Mouse (Mus musculus): Measurements from ENCODE around the gene Ddc. TPM values are rescaled to one million over a fixed set of nuclear protein-coding genes. Genes with fewer than 3 reads are reported as not detected.
A peak's percentile ranks its signal among the peaks of the same experiment; 100 is the strongest.

Ddc gene
- total and polyA plus RNA-seq, 3 experiments, result 0.07 to 0.08 TPM; not detected in 1

- TF ChIP-seq POLR2A (IDR thresholded peaks at IDR 0.05; ENCODE audit: control insufficient read depth in 1 of 2, insufficient read depth in 1 of 2, low read depth in 1 of 2, low read length in 2 of 2, poor library complexity in 1 of 2) (peak in 1 of 2 experiments; percentile 28; a peak in 2 of 4 replicates), ZNF384 (IDR thresholded peaks at IDR 0.05; ENCODE audit: low read depth, low read length) (no peak)
- H3K4me3 ChIP-seq (ENCODE audit: control insufficient read depth in 1 of 2, insufficient read depth in 1 of 2, low read depth in 2 of 2, low read length in 2 of 2), result no peak overlapping the region
Measured at GRCm38 (mm10) chr11:11772196-11772595, 125.7 kb downstream of the Ddc start.

GRCm38 (mm10) chr11:11770691-11771090 is 127.3 kb downstream of the Ddc start:
- Histone ChIP-seq H3K79me2 (ENCODE audit: control insufficient read depth, insufficient read depth, low read length, poor library complexity) (no peaks in the 10 kb centered on the region), H3K9ac (ENCODE audit: control insufficient read depth, low read depth, low read length, poor library complexity, severe bottlenecking) (no peak overlapping the region), H3K4me3 (ENCODE audit: control insufficient read depth in 1 of 2, insufficient read depth in 1 of 2, low read depth in 2 of 2, low read length in 2 of 2) (no peak overlapping the region), H3K4me1 (ENCODE audit: control insufficient read depth in 1 of 2, insufficient read depth in 2 of 2, low read length in 2 of 2) (no peaks in the 10 kb centered on the region), H3K27ac (ENCODE audit: control insufficient read depth, low read depth, low read length) (no peak overlapping the region), H3K27me3 (ENCODE audit: control insufficient read depth in 1 of 2, insufficient read depth in 2 of 2, low read length in 2 of 2) (no peaks in the 10 kb centered on the region), H3K36me3 (ENCODE audit: control insufficient read depth in 1 of 2, insufficient read depth in 2 of 2, low read length in 2 of 2) (peaks cover 0 to 27% of the 10 kb centered on the region in 2 experiments; a peak in 3 of 4 replicates), H3K9me3 (replicated peaks; ENCODE audit: insufficient read depth, low read length) (no peaks in the 10 kb centered on the region)
- no peak for DNase-seq (ENCODE audit: low read depth, low spot score)
- TF ChIP-seq SMC3 (IDR thresholded peaks at IDR 0.05; ENCODE audit: low read depth, low read length) (no peak), POLR2A (IDR thresholded peaks at IDR 0.05; ENCODE audit: control insufficient read depth in 1 of 2, insufficient read depth in 1 of 2, low read depth in 1 of 2, low read length in 2 of 2, poor library complexity in 1 of 2) (peak in 1 of 2 experiments; percentile 35; a peak in 2 of 4 replicates), NRF1 (IDR thresholded peaks at IDR 0.05; ENCODE audit: insufficient read depth, low read depth, low read length, poor library complexity, severe bottlenecking) (no peak), ZNF384 (IDR thresholded peaks at IDR 0.05; ENCODE audit: low read depth, low read length) (no peak), TCF12 (IDR thresholded peaks at IDR 0.05; ENCODE audit: low read depth, low read length) (no peak), CHD2 (IDR thresholded peaks at IDR 0.05; ENCODE audit: low read length) (no peak), USF2 (IDR thresholded peaks at IDR 0.05; ENCODE audit: borderline replicate concordance in 1 of 2, insufficient read depth in 1 of 2, low read depth in 1 of 2, low read length in 2 of 2) (no peak)

More at GRCm38 (mm10) chr11:11772196-11772595, 125.7 kb downstream of the Ddc start:
- no peak overlapping the region for H3K9ac ChIP-seq (ENCODE audit: control insufficient read depth, low read depth, low read length, poor library complexity, severe bottlenecking)
- H3K36me3 ChIP-seq (ENCODE audit: control insufficient read depth in 1 of 2, insufficient read depth in 2 of 2, low read length in 2 of 2), result peaks cover 0 to 22% of the 10 kb centered on the region in 2 experiments; a peak in 2 of 4 replicates
- no peaks in the 10 kb centered on the region for H3K27me3 ChIP-seq (ENCODE audit: control insufficient read depth in 1 of 2, insufficient read depth in 2 of 2, low read length in 2 of 2)
- H3K9me3 ChIP-seq (replicated peaks; ENCODE audit: insufficient read depth, low read length), result no peaks in the 10 kb centered on the region
- no peaks in the 10 kb centered on the region for H3K4me1 ChIP-seq (ENCODE audit: control insufficient read depth in 1 of 2, insufficient read depth in 2 of 2, low read length in 2 of 2)
- no peaks in the 10 kb centered on the region for H3K79me2 ChIP-seq (ENCODE audit: control insufficient read depth, insufficient read depth, low read length, poor library complexity)
- no peak for DNase-seq (ENCODE audit: low read depth, low spot score)
- H3K27ac ChIP-seq (ENCODE audit: control insufficient read depth, low read depth, low read length), result no peak overlapping the region

- H3K36me3 ChIP-seq (ENCODE audit: control insufficient read depth in 1 of 2, insufficient read depth in 2 of 2, low read length in 2 of 2), result peaks cover 2 to 34% of the 10 kb centered on the region in 2 experiments; a peak in 3 of 4 replicates
- TF ChIP-seq EP300 (IDR thresholded peaks at IDR 0.05; ENCODE audit: low read depth in 1 of 2, low read length in 2 of 2) (no peak), NELFE (IDR thresholded peaks at IDR 0.05; ENCODE audit: low read depth, low read length) (no peak), ZNF384 (IDR thresholded peaks at IDR 0.05; ENCODE audit: low read depth, low read length) (no peak), ZKSCAN1 (IDR thresholded peaks at IDR 0.05; ENCODE audit: low read depth, low read length) (no peak), USF2 (IDR thresholded peaks at IDR 0.05; ENCODE audit: borderline replicate concordance in 1 of 2, insufficient read depth in 1 of 2, low read depth in 1 of 2, low read length in 2 of 2) (no peak), ETS1 (IDR thresholded peaks at IDR 0.05; ENCODE audit: low read depth, low read length) (no peak), TCF12 (IDR thresholded peaks at IDR 0.05; ENCODE audit: low read depth, low read length) (no peak), POLR2AphosphoS5 (IDR thresholded peaks at IDR 0.05; ENCODE audit: borderline replicate concordance, low read depth, low read length) (no peak), CHD1 (IDR thresholded peaks at IDR 0.05; ENCODE audit: low read depth, low read length) (no peak), ZC3H11A (IDR thresholded peaks at IDR 0.05; ENCODE audit: low read depth, low read length) (no peak), JUND (IDR thresholded peaks at IDR 0.05; ENCODE audit: low read depth, low read length) (no peak), POLR2AphosphoS2 (IDR thresholded peaks at IDR 0.05; ENCODE audit: low read length) (no peak), MAFK (IDR thresholded peaks at IDR 0.05; ENCODE audit: borderline replicate concordance, low read depth, low read length) (no peak), MEF2A (IDR thresholded peaks at IDR 0.05; ENCODE audit: extremely low read depth, insufficient replicate concordance, low read depth, low read length, poor library complexity, severe bottlenecking) (no peak), RAD21 (IDR thresholded peaks at IDR 0.05; ENCODE audit: low read depth, low read length) (no peak), MAX (IDR thresholded peaks at IDR 0.05; ENCODE audit: low read length) (no peak), TAL1 (IDR thresholded peaks at IDR 0.05; ENCODE audit: low read length) (no peak), KAT2A (conservative IDR thresholded peaks at IDR 0.05; ENCODE audit: low read depth, low read length) (no peak), UBTF (IDR thresholded peaks at IDR 0.05; ENCODE audit: borderline replicate concordance, insufficient read depth, low read depth, low read length) (no peak)
Measured at GRCm38 (mm10) chr11:11769281-11769680, 128.7 kb downstream of the Ddc start.

More at GRCm38 (mm10) chr11:11769281-11769680, 128.7 kb downstream of the Ddc start:
- H3K9me3 ChIP-seq (replicated peaks; ENCODE audit: insufficient read depth, low read length), result no peaks in the 10 kb centered on the region
- no peak overlapping the region for H3K27ac ChIP-seq (ENCODE audit: control insufficient read depth, low read depth, low read length)
- H3K4me3 ChIP-seq (ENCODE audit: control insufficient read depth in 1 of 2, insufficient read depth in 1 of 2, low read depth in 2 of 2, low read length in 2 of 2), result no peak overlapping the region
- no peaks in the 10 kb centered on the region for H3K27me3 ChIP-seq (ENCODE audit: control insufficient read depth in 1 of 2, insufficient read depth in 2 of 2, low read length in 2 of 2)
- no peak for DNase-seq (ENCODE audit: low read depth, low spot score)
- no peak overlapping the region for H3K9ac ChIP-seq (ENCODE audit: control insufficient read depth, low read depth, low read length, poor library complexity, severe bottlenecking)
- H3K79me2 ChIP-seq (ENCODE audit: control insufficient read depth, insufficient read depth, low read length, poor library complexity), result no peaks in the 10 kb centered on the region
- H3K4me1 ChIP-seq (ENCODE audit: control insufficient read depth in 1 of 2, insufficient read depth in 2 of 2, low read length in 2 of 2), result 0 out of 4 replicates have a peak, but pooled peaks cover 0 to 2% of the 10 kb centered on the region in 2 experiments

All from MEL (cell line).